Mouse (Mus musculus) megakaryocyte, embryonic 14.5 days (primary cell): ENCODE data around the gene Tspan17.

Experiments used
- FLI1 ChIP-seq: IDR thresholded peaks from 2 replicates; pipeline ENCODE4 v1.6.1; 2012; ENCODE audit warnings: low read length, inconsistent platforms, mixed read lengths
- GATA1 ChIP-seq: IDR thresholded peaks from 3 replicates; pipeline ENCODE4 v1.6.1; 2012; ENCODE audit warnings: mixed read lengths, low read length, inconsistent platforms, borderline replicate concordance

- TF ChIP-seq GATA1 (no peak), FLI1 (no peak)
These were observed 47.3 kb downstream of the Tspan17 start for GRCm38 (mm10) chr13:54836351-54837030.
